In the genomic region with DNA sequence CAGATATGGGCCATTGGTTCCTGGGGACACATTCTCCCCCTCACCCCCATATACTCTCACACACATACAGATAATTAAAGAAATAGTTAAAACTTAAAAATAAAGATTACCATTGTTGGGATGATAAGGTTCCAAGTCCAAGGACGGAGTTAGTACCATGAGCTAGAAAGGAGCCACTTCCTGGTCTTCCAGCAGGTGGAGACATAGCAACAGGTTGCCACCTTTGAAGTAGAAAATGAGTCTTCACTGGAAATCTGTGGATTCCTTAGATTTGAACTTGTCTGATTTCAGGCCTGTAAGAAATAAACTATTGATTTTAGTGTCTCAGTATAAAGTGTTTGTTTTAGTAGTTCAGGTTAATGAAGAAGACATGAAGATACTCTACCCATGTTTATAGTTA, we compare ENCODE assay signal across 12 mouse cellular contexts.
A peak's percentile ranks its signal among the peaks of the same experiment; 100 is the strongest.
DNase-seq lines count a peak whose midpoint lies in the region; ATAC-seq and TF ChIP-seq lines count a peak whose summit lies in the region.
"Had no signal": no experiment of that assay in that cellular context is flagged by ENCODE, and none has a peak within 500 bp of the region (broad histone marks: within the 10 kb centered on the region; RNA-seq: fewer than 3 reads in every experiment).

No protein-coding gene starts in this region.

- no peak overlapping the region for H3K4me2 ChIP-seq in hindbrain, embryonic 11.5 days (replicated peaks; ENCODE audit: low read depth, low read length)
- H3K4me2 ChIP-seq in hindbrain, embryonic 12.5 days (replicated peaks) = no peak overlapping the region
- no peak overlapping the region for H3K4me2 ChIP-seq in midbrain, postnatal 0 days (ENCODE audit: low read depth, low read length, poor library complexity, severe bottlenecking)
- no peak overlapping the region for H3K4me2 ChIP-seq in midbrain, embryonic 13.5 days (replicated peaks)
- H3K4me2 ChIP-seq in forebrain, embryonic 15.5 days (replicated peaks) = no peak overlapping the region
- H3K4me2 ChIP-seq: neural tube, embryonic 13.5 days had no signal

- 44% methylated on average over 1 of the region's 1 CpGs for WGBS in hindbrain, embryonic 11.5 days
- 32% methylated on average over 1 of the region's 1 CpGs for WGBS in hindbrain, embryonic 12.5 days
- 34% methylated on average over 1 of the region's 1 CpGs for WGBS in midbrain, postnatal 0 days
- WGBS in midbrain, embryonic 13.5 days = 36% methylated on average over 1 of the region's 1 CpGs
- WGBS in forebrain, embryonic 15.5 days = 30% methylated on average over 1 of the region's 1 CpGs

- H3K9me3 ChIP-seq in hindbrain, embryonic 11.5 days (ENCODE audit: control insufficient read depth, low read length) = no peaks in the 10 kb centered on the region
- H3K9me3 ChIP-seq in hindbrain, embryonic 12.5 days (replicated peaks) = no peaks in the 10 kb centered on the region
- H3K9me3 ChIP-seq in midbrain, postnatal 0 days (ENCODE audit: low read length) = no peaks in the 10 kb centered on the region
- no peaks in the 10 kb centered on the region for H3K9me3 ChIP-seq in midbrain, embryonic 13.5 days
- H3K9me3 ChIP-seq in forebrain, embryonic 15.5 days = no peaks in the 10 kb centered on the region
- H3K9me3 ChIP-seq: neural tube, embryonic 13.5 days had no signal

- no peak overlapping the region for H3K9ac ChIP-seq in hindbrain, embryonic 11.5 days (ENCODE audit: low read depth, low read length)
- H3K9ac ChIP-seq in hindbrain, embryonic 12.5 days = no peak overlapping the region
- no peak overlapping the region for H3K9ac ChIP-seq in midbrain, postnatal 0 days (replicated peaks; ENCODE audit: low read length, poor library complexity, severe bottlenecking)
- no peak overlapping the region for H3K9ac ChIP-seq in midbrain, embryonic 13.5 days (replicated peaks)
- H3K9ac ChIP-seq in forebrain, embryonic 15.5 days (replicated peaks) = no peak overlapping the region
- H3K9ac ChIP-seq: neural tube, embryonic 13.5 days had no signal

- H3K36me3 ChIP-seq in hindbrain, embryonic 11.5 days (ENCODE audit: control insufficient read depth, insufficient read depth, low read length) = no peaks in the 10 kb centered on the region
- H3K36me3 ChIP-seq in hindbrain, embryonic 12.5 days = no peaks in the 10 kb centered on the region
- H3K36me3 ChIP-seq in midbrain, postnatal 0 days (ENCODE audit: insufficient read depth, low read length) = no peaks in the 10 kb centered on the region
- H3K36me3 ChIP-seq in midbrain, embryonic 13.5 days = no peaks in the 10 kb centered on the region
- H3K36me3 ChIP-seq in forebrain, embryonic 15.5 days = no peaks in the 10 kb centered on the region
- H3K36me3 ChIP-seq: neural tube, embryonic 13.5 days had no signal

- TF ChIP-seq POLR2A in cortical plate, adult 2 months (IDR thresholded peaks at IDR 0.05; ENCODE audit: extremely low read depth, insufficient read depth, low read length) = no peak

- DNase-seq in hindbrain, embryonic 11.5 days (ENCODE audit: low spot score) = peak; percentile 17
- peak; percentile 41 for DNase-seq in midbrain, postnatal 0 days (ENCODE audit: low spot score)
- DNase-seq in retina, postnatal 1 day = peak; percentile 42
- no peak for DNase-seq in spleen, postnatal 4 days (ENCODE audit: low spot score in 2 of 2)
- DNase-seq: cerebellum, postnatal 36 days; gastrocnemius, postnatal 36 days; lung, adult 18-20 months had no signal

- ATAC-seq in hindbrain, embryonic 11.5 days (ENCODE audit: low FRiP score) = no peak
- no peak for ATAC-seq in hindbrain, embryonic 12.5 days (ENCODE audit: low FRiP score)
- ATAC-seq in midbrain, postnatal 0 days (ENCODE audit: low FRiP score) = no peak
- ATAC-seq in midbrain, embryonic 13.5 days = no peak
- no peak for ATAC-seq in forebrain, embryonic 15.5 days (replicated peaks)

- H3K4me3 ChIP-seq in hindbrain, embryonic 11.5 days (ENCODE audit: low read depth, low read length) = no peak overlapping the region
- H3K4me3 ChIP-seq in hindbrain, embryonic 12.5 days = no peak overlapping the region
- H3K4me3 ChIP-seq in midbrain, postnatal 0 days (ENCODE audit: low read depth, low read length) = no peak overlapping the region
- H3K4me3 ChIP-seq in midbrain, embryonic 13.5 days (replicated peaks) = no peak overlapping the region
- H3K4me3 ChIP-seq in cortical plate, adult 2 months (ENCODE audit: insufficient read depth, low read length) = no peak overlapping the region
- no peak overlapping the region for H3K4me3 ChIP-seq in forebrain, embryonic 15.5 days
- H3K4me3 ChIP-seq: neural tube, embryonic 13.5 days had no signal

- H3K27ac ChIP-seq in hindbrain, embryonic 11.5 days (ENCODE audit: low read depth, low read length) = no peak overlapping the region
- no peak overlapping the region for H3K27ac ChIP-seq in hindbrain, embryonic 12.5 days
- H3K27ac ChIP-seq in midbrain, postnatal 0 days (ENCODE audit: low read depth, low read length) = no peak overlapping the region
- H3K27ac ChIP-seq in midbrain, embryonic 13.5 days = no peak overlapping the region
- H3K27ac ChIP-seq in cortical plate, adult 2 months (ENCODE audit: insufficient read depth, low read length) = no peak overlapping the region
- no peak overlapping the region for H3K27ac ChIP-seq in forebrain, embryonic 15.5 days (replicated peaks)
- H3K27ac ChIP-seq: neural tube, embryonic 13.5 days had no signal

- TF ChIP-seq CTCF in midbrain, postnatal 0 days (IDR thresholded peaks at IDR 0.05) = peak; percentile 65
- peak; percentile 28; the same call in 1 of the 2 replicates for TF ChIP-seq CTCF in cortical plate, adult 2 months (IDR thresholded peaks at IDR 0.05; ENCODE audit: extremely low read depth, insufficient read depth, low read length)

- no peaks in the 10 kb centered on the region for H3K4me1 ChIP-seq in hindbrain, embryonic 11.5 days (replicated peaks; ENCODE audit: control insufficient read depth, insufficient read depth, low read length)
- H3K4me1 ChIP-seq in hindbrain, embryonic 12.5 days = no peaks in the 10 kb centered on the region
- no peaks in the 10 kb centered on the region for H3K4me1 ChIP-seq in midbrain, postnatal 0 days (ENCODE audit: insufficient read depth, low read length)
- H3K4me1 ChIP-seq in midbrain, embryonic 13.5 days (replicated peaks) = no peaks in the 10 kb centered on the region
- H3K4me1 ChIP-seq in cortical plate, adult 2 months (ENCODE audit: control insufficient read depth, insufficient read depth, low read length) = no peaks in the 10 kb centered on the region
- H3K4me1 ChIP-seq in forebrain, embryonic 15.5 days = no peaks in the 10 kb centered on the region
- H3K4me1 ChIP-seq: neural tube, embryonic 13.5 days had no signal

- no peaks in the 10 kb centered on the region for H3K27me3 ChIP-seq in hindbrain, embryonic 11.5 days (ENCODE audit: control insufficient read depth, insufficient read depth, low read length)
- no peaks in the 10 kb centered on the region for H3K27me3 ChIP-seq in hindbrain, embryonic 12.5 days
- no peaks in the 10 kb centered on the region for H3K27me3 ChIP-seq in midbrain, postnatal 0 days (ENCODE audit: insufficient read depth, low read length)
- H3K27me3 ChIP-seq in midbrain, embryonic 13.5 days = no peaks in the 10 kb centered on the region
- H3K27me3 ChIP-seq in forebrain, embryonic 15.5 days = no peaks in the 10 kb centered on the region
- H3K27me3 ChIP-seq: neural tube, embryonic 13.5 days had no signal

Comparison
In these comparisons a context has a peak if more than half of its experiments do, and no peak if none do; other contexts are left out.
1. DNase-seq: peak in hindbrain, embryonic 11.5 days (single experiment), midbrain, postnatal 0 days (single experiment) and retina, postnatal 1 day (single experiment); none in spleen, postnatal 4 days (0 of 2).